Mouse (Mus musculus): ENCODE results near the gene Lgals4. TPM values are rescaled to one million over a fixed set of nuclear protein-coding genes. Genes with fewer than 3 reads are reported as not detected.

Lgals4 gene
- polyA plus RNA-seq, 1 experiment from 2014 or later = 3.7 TPM

DNA sequence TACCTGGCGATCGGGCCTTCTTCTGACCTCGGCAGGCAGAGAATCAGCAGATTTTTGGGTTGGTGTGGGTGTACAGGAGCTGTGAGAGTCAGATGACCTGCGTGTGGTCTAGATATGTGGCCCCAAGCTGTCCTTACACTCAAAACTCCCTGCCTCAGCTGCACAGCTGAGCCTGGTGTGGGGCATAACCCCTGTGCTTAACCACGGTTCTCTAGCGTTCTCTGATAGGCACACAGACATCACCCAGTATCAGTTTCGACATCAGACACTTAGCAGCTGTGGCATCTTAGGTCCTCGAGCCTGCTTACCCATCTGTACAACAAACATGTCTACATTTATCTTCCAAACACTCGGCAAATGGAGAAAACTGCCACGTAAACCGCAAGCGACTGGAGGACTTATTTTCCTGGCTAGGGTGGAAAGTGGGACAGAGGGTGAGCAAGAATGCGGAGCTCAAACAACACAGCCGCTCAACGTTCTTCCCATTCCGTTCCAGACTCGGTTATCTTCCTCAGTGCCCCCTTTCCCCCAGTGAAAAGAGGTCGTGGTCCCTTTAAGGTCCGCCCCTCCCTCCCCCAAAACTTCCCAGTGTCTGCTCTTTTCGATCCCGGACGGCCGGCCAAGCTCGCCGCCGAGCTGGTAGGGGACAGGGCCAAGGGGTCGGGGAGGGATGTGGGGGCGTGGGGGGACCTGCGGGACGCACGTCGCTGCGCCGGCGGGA lies 25.3 kb upstream of the Lgals4 start, which contains the start of gene Hnrnpl:
TSS of gene Hnrnpl (plus strand) at position 321 of the 721 bp plus-strand sequence.
- 2% methylated on average over 35 of the region's 35 CpGs for WGBS
- Histone ChIP-seq H3K27me3 (ENCODE audit: insufficient read depth, low read length) (no peaks in the 10 kb centered on the region), H3K9ac (peak within 1 kb of the TSS; percentile 91), H3K4me3 (ENCODE audit: low read depth, low read length) (peak within 1 kb of the TSS; percentile 81), H3K4me2 (peak within 1 kb of the TSS; percentile 98), H3K36me3 (ENCODE audit: insufficient read depth) (peaks cover 19% of the 10 kb centered on the region), H3K27ac (ENCODE audit: low read depth) (peak within 1 kb of the TSS; percentile 100), H3K9me3 (ENCODE audit: low read depth, low read length) (no peaks in the 10 kb centered on the region), H3K4me1 (ENCODE audit: insufficient read depth) (peaks cover 18% of the 10 kb centered on the region)
- no peak for TF ChIP-seq CTCF (IDR thresholded peaks at IDR 0.05; ENCODE audit: low read depth)
- DNase-seq (peak; percentile 76), ATAC-seq (ENCODE audit: insufficient read depth) (peak; percentile 12)

DNA sequence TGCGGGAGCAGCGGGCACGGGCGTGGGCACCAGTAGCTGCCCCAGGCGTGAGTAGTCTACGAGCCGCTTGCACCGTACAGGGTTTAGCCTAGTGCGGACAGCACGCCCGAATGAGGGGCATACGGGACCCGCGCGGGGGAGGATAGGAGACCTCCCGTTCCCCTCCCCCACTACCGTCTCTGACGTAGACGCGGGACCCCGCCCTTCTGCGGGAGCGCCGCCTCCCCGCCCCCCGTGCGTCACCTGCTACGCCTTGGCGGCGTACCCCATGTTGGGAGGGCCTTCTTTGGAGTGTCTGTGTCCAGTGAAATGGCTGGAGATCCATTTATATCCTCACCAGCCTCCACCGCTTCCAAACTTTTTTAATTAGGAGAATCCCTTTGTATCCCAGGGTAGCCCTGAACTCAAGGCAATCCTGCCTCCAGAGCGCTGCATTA lies 24.7 kb upstream of the Lgals4 start:
- peaks cover 25% of the 10 kb centered on the region for H3K36me3 ChIP-seq (ENCODE audit: insufficient read depth)
- H3K4me1 ChIP-seq (ENCODE audit: insufficient read depth) = peaks cover 15% of the 10 kb centered on the region
- peak overlapping the region; percentile 98 for H3K4me2 ChIP-seq
- ATAC-seq (ENCODE audit: insufficient read depth) = peak; percentile 64
- H3K4me3 ChIP-seq (ENCODE audit: low read depth, low read length) = peak overlapping the region; percentile 81
- H3K27ac ChIP-seq (ENCODE audit: low read depth) = peak overlapping the region; percentile 100
- H3K27me3 ChIP-seq (ENCODE audit: insufficient read depth, low read length) = no peaks in the 10 kb centered on the region
- TF ChIP-seq CTCF (IDR thresholded peaks at IDR 0.05; ENCODE audit: low read depth) = no peak
- peak overlapping the region; percentile 91 for H3K9ac ChIP-seq
- DNase-seq = peak; percentile 97
- WGBS = under 1% methylated on average over 32 of the region's 32 CpGs
- H3K9me3 ChIP-seq (ENCODE audit: low read depth, low read length) = no peaks in the 10 kb centered on the region

DNA sequence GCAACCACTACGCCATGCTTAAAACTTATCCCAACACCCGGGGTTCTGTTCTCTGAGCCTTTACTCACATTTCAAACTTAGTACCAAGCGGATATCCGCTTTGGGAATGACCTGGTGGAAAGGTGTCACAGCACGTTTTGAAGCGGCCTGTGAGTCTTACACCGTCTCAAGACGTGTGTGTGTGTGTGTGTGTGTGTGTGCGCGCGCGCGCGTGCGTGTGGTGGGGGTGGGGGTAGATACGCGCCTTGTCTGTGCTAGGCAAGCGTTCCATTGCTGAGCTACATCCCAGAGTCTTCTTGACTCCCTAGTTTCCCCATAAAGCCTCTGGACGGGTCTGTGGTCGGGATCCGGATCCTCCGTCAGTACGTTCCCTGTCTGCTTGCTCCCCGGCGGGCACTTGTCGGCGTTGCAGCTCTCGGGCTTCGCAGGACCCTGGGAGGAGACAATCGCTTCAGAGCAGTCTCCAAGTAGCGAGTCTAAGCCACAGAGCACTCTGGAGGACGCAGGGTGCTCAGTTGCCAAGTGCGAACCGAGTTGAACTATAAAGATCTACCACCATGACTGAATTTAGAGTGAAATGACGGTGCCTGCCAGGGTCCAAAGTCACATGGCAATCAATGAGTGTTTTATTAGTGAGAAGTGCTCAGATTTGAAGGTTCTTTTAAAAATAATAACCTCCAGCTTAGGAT lies 24.1 kb upstream of the Lgals4 start:
- H3K9me3 ChIP-seq (ENCODE audit: low read depth, low read length) = no peaks in the 10 kb centered on the region

DNA sequence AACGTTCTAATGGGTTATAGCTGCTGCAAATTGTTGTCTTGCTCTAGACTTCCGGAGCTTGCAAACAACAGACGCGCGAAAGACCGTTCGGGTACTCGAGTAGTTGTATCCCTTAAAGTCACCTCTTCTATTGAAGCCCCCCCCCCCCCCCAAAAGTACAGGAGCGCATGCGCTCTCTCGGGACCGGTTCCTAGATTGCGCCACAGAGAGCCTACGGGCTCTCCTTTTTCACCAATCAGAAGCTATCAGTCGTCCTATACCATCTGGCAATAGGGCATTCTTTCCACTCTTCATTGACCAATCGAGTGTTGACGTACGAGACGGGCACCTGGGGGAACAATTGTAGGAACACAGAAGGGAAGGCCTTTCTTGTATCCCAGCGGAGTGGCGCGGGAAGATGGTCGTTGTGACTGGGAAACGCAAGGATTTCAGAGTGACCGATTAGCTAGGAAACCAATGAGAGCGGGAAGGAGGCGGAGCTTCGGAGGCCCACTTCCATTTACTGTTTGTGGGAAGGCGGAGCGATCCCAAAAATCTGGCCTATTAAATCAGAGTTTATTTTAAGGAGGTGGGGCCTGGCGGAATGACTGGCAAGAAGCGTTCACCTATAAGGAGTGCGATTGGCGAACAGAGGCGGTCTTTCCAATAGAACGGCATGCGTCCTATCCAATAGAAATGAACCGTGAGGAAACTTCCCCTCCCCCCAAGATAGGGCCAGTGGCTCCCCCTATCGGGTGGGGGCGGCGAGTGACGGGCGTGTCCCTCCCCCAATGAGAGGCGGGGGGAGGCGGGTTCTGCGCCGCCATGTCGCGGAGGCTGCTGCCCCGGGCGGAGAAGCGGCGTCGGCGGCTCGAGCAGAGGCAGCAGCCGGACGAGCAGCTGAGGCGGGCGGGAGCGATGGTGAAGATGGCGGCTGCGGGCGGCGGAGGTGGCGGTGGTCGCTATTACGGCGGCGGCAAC lies 23.3 kb upstream of the Lgals4 start:
- Histone ChIP-seq H3K27me3 (ENCODE audit: insufficient read depth, low read length) (no peaks in the 10 kb centered on the region), H3K4me1 (ENCODE audit: insufficient read depth) (peaks cover 14% of the 10 kb centered on the region), H3K9ac (peak overlapping the region; percentile 92), H3K9me3 (ENCODE audit: low read depth, low read length) (no peaks in the 10 kb centered on the region), H3K36me3 (ENCODE audit: insufficient read depth) (peaks cover 39% of the 10 kb centered on the region), H3K4me3 (ENCODE audit: low read depth, low read length) (peak overlapping the region; percentile 81), H3K27ac (ENCODE audit: low read depth) (peak overlapping the region; percentile 100), H3K4me2 (peak overlapping the region; percentile 98)
- peak; percentile 69 for TF ChIP-seq CTCF (IDR thresholded peaks at IDR 0.05; ENCODE audit: low read depth)
- under 1% methylated on average over 70 of the region's 70 CpGs for WGBS
- DNase-seq (peak; percentile 100), ATAC-seq (ENCODE audit: insufficient read depth) (peak; percentile 89)

More for the DNA sequence above, 24.1 kb upstream of the Lgals4 start:
- Histone ChIP-seq H3K4me2 (peak overlapping the region; percentile 98), H3K36me3 (ENCODE audit: insufficient read depth) (peaks cover 31% of the 10 kb centered on the region), H3K27ac (ENCODE audit: low read depth) (peak overlapping the region; percentile 100), H3K9ac (peak overlapping the region; percentile 91), H3K4me1 (ENCODE audit: insufficient read depth) (peaks cover 14% of the 10 kb centered on the region), H3K4me3 (ENCODE audit: low read depth, low read length) (peak overlapping the region; percentile 81), H3K27me3 (ENCODE audit: insufficient read depth, low read length) (no peaks in the 10 kb centered on the region)
- under 1% methylated on average over 35 of the region's 35 CpGs for WGBS
- TF ChIP-seq CTCF (IDR thresholded peaks at IDR 0.05; ENCODE audit: low read depth) = no peak; the same call in 1 of the 2 replicates
- ATAC-seq (ENCODE audit: insufficient read depth) (peak; percentile 28), DNase-seq (no peak)

DNA sequence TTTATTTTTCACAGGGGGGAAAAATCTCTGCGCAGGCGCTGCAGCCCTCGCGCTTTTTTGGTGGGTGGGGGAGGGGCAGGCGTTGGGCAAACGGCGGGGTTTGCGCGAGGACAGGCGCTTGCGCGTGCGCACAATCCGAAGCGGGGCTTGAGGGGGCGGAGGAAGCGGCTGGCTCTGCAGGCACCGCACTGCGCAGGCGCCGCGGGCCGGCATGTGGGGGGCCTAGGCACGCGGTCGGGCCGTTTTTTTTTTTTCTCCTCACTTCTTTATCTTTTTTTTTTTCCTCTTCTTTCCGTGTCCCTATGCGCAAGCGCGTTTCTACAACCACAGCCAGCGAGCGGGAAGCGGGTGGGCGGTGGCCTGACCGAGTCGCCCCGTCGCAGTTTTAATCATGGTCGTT lies 22.4 kb upstream of the Lgals4 start:
- Histone ChIP-seq H3K4me1 (ENCODE audit: insufficient read depth) (peaks cover 14% of the 10 kb centered on the region), H3K27me3 (ENCODE audit: insufficient read depth, low read length) (no peaks in the 10 kb centered on the region), H3K9ac (peak overlapping the region; percentile 92), H3K4me2 (peak overlapping the region; percentile 95), H3K27ac (ENCODE audit: low read depth) (peak overlapping the region; percentile 100), H3K9me3 (ENCODE audit: low read depth, low read length) (no peaks in the 10 kb centered on the region), H3K4me3 (ENCODE audit: low read depth, low read length) (peak overlapping the region; percentile 81), H3K36me3 (ENCODE audit: insufficient read depth) (peaks cover 48% of the 10 kb centered on the region)
- ATAC-seq (ENCODE audit: insufficient read depth) (peak; percentile 22; the same call in 1 of the 2 replicates), DNase-seq (peak; percentile 99)
- under 1% methylated on average over 40 of the region's 40 CpGs for WGBS
- no peak for TF ChIP-seq CTCF (IDR thresholded peaks at IDR 0.05; ENCODE audit: low read depth)

DNA sequence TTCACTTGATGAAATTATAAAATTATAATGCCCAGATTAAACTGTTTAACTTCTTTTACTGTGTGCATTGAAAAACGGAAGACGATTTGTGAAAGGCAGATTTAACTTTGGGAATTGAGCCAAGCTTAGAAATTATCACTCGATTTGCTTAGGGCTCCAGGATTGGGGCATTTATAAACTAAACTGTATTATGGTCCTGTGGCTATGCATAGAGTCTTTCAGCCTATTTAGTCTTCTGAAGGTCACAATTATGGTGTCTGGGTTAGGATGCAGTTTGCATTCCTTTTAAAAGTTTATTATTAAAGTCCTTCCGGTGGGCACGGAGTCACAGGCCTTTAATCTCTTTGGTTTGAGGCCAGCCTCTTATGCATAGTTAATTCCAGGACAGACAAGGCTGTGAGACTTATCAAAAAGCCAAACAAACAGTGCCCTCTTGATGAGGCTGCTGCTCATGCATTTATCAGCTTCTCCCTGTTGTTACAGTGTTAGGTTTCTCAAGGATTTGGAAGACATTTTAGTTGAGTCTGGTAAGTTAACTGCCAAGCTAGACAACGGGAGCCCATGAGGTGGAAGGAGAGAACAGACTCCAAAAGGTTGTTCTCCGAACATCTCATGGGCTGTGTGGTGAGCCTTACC lies 21.9 kb upstream of the Lgals4 start:
- peak overlapping the region; percentile 81 for H3K4me3 ChIP-seq (ENCODE audit: low read depth, low read length)
- no peaks in the 10 kb centered on the region for H3K9me3 ChIP-seq (ENCODE audit: low read depth, low read length)
- peaks cover 53% of the 10 kb centered on the region for H3K36me3 ChIP-seq (ENCODE audit: insufficient read depth)
- peak overlapping the region; percentile 100 for H3K27ac ChIP-seq (ENCODE audit: low read depth)
- 3% methylated on average over 7 of the region's 7 CpGs for WGBS
- no peak for TF ChIP-seq CTCF (IDR thresholded peaks at IDR 0.05; ENCODE audit: low read depth)
- H3K27me3 ChIP-seq (ENCODE audit: insufficient read depth, low read length) = no peaks in the 10 kb centered on the region
- peak overlapping the region; percentile 95 for H3K4me2 ChIP-seq
- ATAC-seq (ENCODE audit: insufficient read depth) = no peak
- H3K9ac ChIP-seq = peak overlapping the region; percentile 92
- no peak for DNase-seq
- H3K4me1 ChIP-seq (ENCODE audit: insufficient read depth) = peaks cover 14% of the 10 kb centered on the region
